Mouse (Mus musculus): ENCODE results near the gene Chd1. TPM values are rescaled to one million over a fixed set of nuclear protein-coding genes. Genes with fewer than 3 reads are reported as not detected.
"Not testable (repeated sequence)": the region's sequence is repeated elsewhere in the genome, so short reads cannot be mapped to it uniquely, and the experiment has no call there.

Chd1 gene
- polyA plus RNA-seq, 1 experiment, result 93.7 TPM

- Histone ChIP-seq H3K4me3 (ENCODE audit: low read depth, low read length) (no peak overlapping the region), H3K4me1 (ENCODE audit: control insufficient read depth, insufficient read depth, low read length) (peaks cover 2% of the 10 kb centered on the region), H3K36me3 (ENCODE audit: control insufficient read depth, insufficient read depth, low read length, poor library complexity, severe bottlenecking) (peaks cover 30% of the 10 kb centered on the region), H3K9me3 (replicated peaks; ENCODE audit: control insufficient read depth, insufficient read depth, low read length, poor library complexity, severe bottlenecking) (no peaks in the 10 kb centered on the region), H3K27me3 (ENCODE audit: control insufficient read depth, insufficient read depth, low read length, poor library complexity, severe bottlenecking) (no peaks in the 10 kb centered on the region), H3K9ac (ENCODE audit: low read depth, poor library complexity, severe bottlenecking) (no peak overlapping the region), H3K27ac (ENCODE audit: insufficient read depth, low read length) (no peak overlapping the region)
- no peak for TF ChIP-seq EP300 (IDR thresholded peaks at IDR 0.05; ENCODE audit: insufficient read depth, low read depth, low read length)
- TF ChIP-seq POLR2A (IDR thresholded peaks at IDR 0.05; ENCODE audit: insufficient read depth, low read length), result no peak
These were observed 38.2 kb downstream of the Chd1 start for GRCm38 (mm10) chr17:15742953-15743352.

- H3K27me3 ChIP-seq (ENCODE audit: control insufficient read depth, insufficient read depth, low read length, poor library complexity, severe bottlenecking), result no peaks in the 10 kb centered on the region
- H3K9me3 ChIP-seq (replicated peaks; ENCODE audit: control insufficient read depth, insufficient read depth, low read length, poor library complexity, severe bottlenecking), result no peaks in the 10 kb centered on the region
- TF ChIP-seq EP300 (IDR thresholded peaks at IDR 0.05; ENCODE audit: insufficient read depth, low read depth, low read length) (no peak), CTCF (IDR thresholded peaks at IDR 0.05; ENCODE audit: low read depth, low read length) (no peak), POLR2A (IDR thresholded peaks at IDR 0.05; ENCODE audit: insufficient read depth, low read length) (no peak)
- no peak overlapping the region for H3K9ac ChIP-seq (ENCODE audit: low read depth, poor library complexity, severe bottlenecking)
- no peak overlapping the region for H3K4me3 ChIP-seq (ENCODE audit: low read depth, low read length)
- peaks cover 33% of the 10 kb centered on the region for H3K36me3 ChIP-seq (ENCODE audit: control insufficient read depth, insufficient read depth, low read length, poor library complexity, severe bottlenecking)
- H3K4me1 ChIP-seq (ENCODE audit: control insufficient read depth, insufficient read depth, low read length), result peaks cover 2% of the 10 kb centered on the region
- H3K27ac ChIP-seq (ENCODE audit: insufficient read depth, low read length), result no peak overlapping the region
These were observed 38.6 kb downstream of the Chd1 start for GRCm38 (mm10) chr17:15743379-15743778.

- Histone ChIP-seq H3K9ac (ENCODE audit: low read depth, poor library complexity, severe bottlenecking) (no peak overlapping the region), H3K4me1 (ENCODE audit: control insufficient read depth, insufficient read depth, low read length) (peaks cover 2% of the 10 kb centered on the region), H3K9me3 (replicated peaks; ENCODE audit: control insufficient read depth, insufficient read depth, low read length, poor library complexity, severe bottlenecking) (no peaks in the 10 kb centered on the region), H3K27ac (ENCODE audit: insufficient read depth, low read length) (no peak overlapping the region), H3K4me3 (ENCODE audit: low read depth, low read length) (no peak overlapping the region), H3K36me3 (ENCODE audit: control insufficient read depth, insufficient read depth, low read length, poor library complexity, severe bottlenecking) (peaks cover 48% of the 10 kb centered on the region), H3K27me3 (ENCODE audit: control insufficient read depth, insufficient read depth, low read length, poor library complexity, severe bottlenecking) (no peaks in the 10 kb centered on the region)
- TF ChIP-seq CTCF (IDR thresholded peaks at IDR 0.05; ENCODE audit: low read depth, low read length) (no peak), EP300 (IDR thresholded peaks at IDR 0.05; ENCODE audit: insufficient read depth, low read depth, low read length) (no peak)
These were observed 41.9 kb downstream of the Chd1 start for GRCm38 (mm10) chr17:15746696-15747095.

- Histone ChIP-seq H3K9ac (ENCODE audit: low read depth, poor library complexity, severe bottlenecking) (no peak overlapping the region), H3K4me3 (ENCODE audit: low read depth, low read length) (no peak overlapping the region), H3K27ac (ENCODE audit: insufficient read depth, low read length) (no peak overlapping the region), H3K9me3 (replicated peaks; ENCODE audit: control insufficient read depth, insufficient read depth, low read length, poor library complexity, severe bottlenecking) (no peaks in the 10 kb centered on the region), H3K36me3 (ENCODE audit: control insufficient read depth, insufficient read depth, low read length, poor library complexity, severe bottlenecking) (peaks cover 51% of the 10 kb centered on the region), H3K27me3 (ENCODE audit: control insufficient read depth, insufficient read depth, low read length, poor library complexity, severe bottlenecking) (no peaks in the 10 kb centered on the region), H3K4me1 (ENCODE audit: control insufficient read depth, insufficient read depth, low read length) (peaks cover 2% of the 10 kb centered on the region)
- no peak for TF ChIP-seq EP300 (IDR thresholded peaks at IDR 0.05; ENCODE audit: insufficient read depth, low read depth, low read length)
- TF ChIP-seq POLR2A (IDR thresholded peaks at IDR 0.05; ENCODE audit: insufficient read depth, low read length), result no peak
- TF ChIP-seq CTCF (IDR thresholded peaks at IDR 0.05; ENCODE audit: low read depth, low read length), result no peak
These were observed 43.3 kb downstream of the Chd1 start for GRCm38 (mm10) chr17:15748022-15748421.

- not testable (repeated sequence) for H3K27ac ChIP-seq (ENCODE audit: insufficient read depth, low read length); H3K9me3 ChIP-seq (replicated peaks; ENCODE audit: control insufficient read depth, insufficient read depth, low read length, poor library complexity, severe bottlenecking); H3K4me3 ChIP-seq (ENCODE audit: low read depth, low read length); H3K9ac ChIP-seq (ENCODE audit: low read depth, poor library complexity, severe bottlenecking); H3K27me3 ChIP-seq (ENCODE audit: control insufficient read depth, insufficient read depth, low read length, poor library complexity, severe bottlenecking); H3K4me1 ChIP-seq (ENCODE audit: control insufficient read depth, insufficient read depth, low read length)
- TF ChIP-seq CTCF (IDR thresholded peaks at IDR 0.05; ENCODE audit: low read depth, low read length), result peak; percentile 16
- H3K36me3 ChIP-seq (ENCODE audit: control insufficient read depth, insufficient read depth, low read length, poor library complexity, severe bottlenecking), result peaks cover 60% of the 10 kb centered on the region
These were observed 46.5 kb downstream of the Chd1 start for GRCm38 (mm10) chr17:15751264-15751663.

- H3K4me3 ChIP-seq (ENCODE audit: low read depth, low read length), result no peak overlapping the region
- no peak for TF ChIP-seq CTCF (IDR thresholded peaks at IDR 0.05; ENCODE audit: low read depth, low read length)
- no peak for TF ChIP-seq EP300 (IDR thresholded peaks at IDR 0.05; ENCODE audit: insufficient read depth, low read depth, low read length)
- no peak for TF ChIP-seq POLR2A (IDR thresholded peaks at IDR 0.05; ENCODE audit: insufficient read depth, low read length)
- H3K27ac ChIP-seq (ENCODE audit: insufficient read depth, low read length), result no peak overlapping the region
- no peak overlapping the region for H3K9ac ChIP-seq (ENCODE audit: low read depth, poor library complexity, severe bottlenecking)
- H3K36me3 ChIP-seq (ENCODE audit: control insufficient read depth, insufficient read depth, low read length, poor library complexity, severe bottlenecking), result peaks cover 54% of the 10 kb centered on the region
- no peaks in the 10 kb centered on the region for H3K9me3 ChIP-seq (replicated peaks; ENCODE audit: control insufficient read depth, insufficient read depth, low read length, poor library complexity, severe bottlenecking)
- no peaks in the 10 kb centered on the region for H3K27me3 ChIP-seq (ENCODE audit: control insufficient read depth, insufficient read depth, low read length, poor library complexity, severe bottlenecking)
- H3K4me1 ChIP-seq (ENCODE audit: control insufficient read depth, insufficient read depth, low read length), result no peaks in the 10 kb centered on the region
These were observed 56.4 kb downstream of the Chd1 start for GRCm38 (mm10) chr17:15761191-15761590.
